Mouse (Mus musculus) adrenal gland, adult (tissue): ENCODE data around the gene Tspan3.
A peak's percentile ranks its signal among the peaks of the same experiment; 100 is the strongest.

Experiments
- DNase-seq, 2 experiments: peaks; one replicate each; pipeline ENCODE4 v3.0.0; 2022 to 2023; ENCODE audit warnings: low spot score in 1 of 2; ENCODE audit not compliant: inconsistent age in 2 of 2

Tspan3 gene

DNA sequence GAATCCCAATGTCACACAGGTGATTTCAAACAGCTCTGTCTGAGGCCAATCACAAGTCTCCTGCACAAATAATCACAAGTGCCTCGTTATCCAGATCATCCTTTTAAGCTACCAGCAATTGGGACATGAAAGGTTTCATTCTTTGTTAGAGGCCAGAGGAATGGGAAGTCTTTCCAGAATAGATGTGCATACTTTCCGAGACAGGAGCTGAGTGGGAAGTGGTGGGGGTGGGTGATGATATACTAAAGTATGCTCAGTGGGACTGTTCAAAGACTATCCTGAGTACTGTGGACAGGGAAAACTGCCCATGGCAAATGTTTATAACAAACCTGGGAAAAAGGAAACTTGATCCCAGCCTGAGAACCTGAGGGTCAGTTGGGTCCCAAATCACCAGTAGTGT is 5.8 kb downstream of the Tspan3 start:
- no peak for DNase-seq

DNA sequence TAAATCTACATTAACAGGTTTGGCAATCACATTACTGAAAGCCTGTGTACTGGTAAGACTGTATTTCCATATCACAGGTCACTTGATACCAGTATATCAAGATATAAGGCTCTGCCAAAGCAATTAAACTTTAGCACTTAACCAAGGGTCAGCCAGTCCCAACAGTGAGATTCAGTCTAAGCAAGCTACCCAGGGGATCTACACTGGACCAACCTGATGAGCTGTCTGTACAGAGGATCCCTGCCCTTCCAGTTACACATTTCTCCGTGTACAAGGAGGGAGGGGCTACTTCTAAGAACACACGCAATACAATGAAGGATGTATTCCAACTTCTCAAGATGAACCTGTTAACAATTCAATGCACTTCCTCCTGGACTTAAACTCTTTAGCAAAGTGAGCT is 7.2 kb downstream of the Tspan3 start:
- no peak for DNase-seq

GRCm38 (mm10) chr9:56154572-56154971 is 10.7 kb downstream of the Tspan3 start:
- no peak for DNase-seq

DNA sequence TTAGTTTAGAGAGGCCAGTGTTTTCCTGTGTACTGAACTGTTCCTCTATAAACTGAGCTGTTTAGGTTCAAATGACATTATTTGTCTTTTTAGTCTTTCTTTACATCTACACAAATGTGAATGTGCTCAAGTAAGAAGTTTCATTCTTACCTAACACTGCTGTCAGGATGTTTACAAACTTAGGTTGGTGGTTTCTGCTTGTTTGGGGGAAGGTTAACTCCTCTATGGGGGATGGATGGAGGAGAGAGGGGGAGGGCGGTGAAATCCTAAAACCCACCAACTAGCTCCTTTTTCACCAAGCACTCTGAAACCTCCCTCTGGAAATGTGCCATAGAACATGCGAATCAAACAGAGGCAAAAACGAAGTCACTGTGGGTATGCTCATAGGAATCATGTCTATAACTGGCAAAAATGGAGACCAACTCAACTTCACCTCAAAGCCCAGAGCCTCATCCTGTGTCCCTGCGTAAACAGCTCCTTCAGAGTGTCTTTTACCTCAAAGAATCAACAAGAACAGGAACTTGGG is 12.7 kb downstream of the Tspan3 start:
- peak in 1 of 2 experiments; percentile 39 for DNase-seq

GRCm38 (mm10) chr9:56151745-56152481 is 13.4 kb downstream of the Tspan3 start:
- peak in 1 of 2 experiments; percentile 60 for DNase-seq

GRCm38 (mm10) chr9:56146326-56146923 is 18.9 kb downstream of the Tspan3 start:
- DNase-seq = no peak

GRCm38 (mm10) chr9:56144366-56145003 is 20.8 kb downstream of the Tspan3 start:
- DNase-seq = no peak

DNA sequence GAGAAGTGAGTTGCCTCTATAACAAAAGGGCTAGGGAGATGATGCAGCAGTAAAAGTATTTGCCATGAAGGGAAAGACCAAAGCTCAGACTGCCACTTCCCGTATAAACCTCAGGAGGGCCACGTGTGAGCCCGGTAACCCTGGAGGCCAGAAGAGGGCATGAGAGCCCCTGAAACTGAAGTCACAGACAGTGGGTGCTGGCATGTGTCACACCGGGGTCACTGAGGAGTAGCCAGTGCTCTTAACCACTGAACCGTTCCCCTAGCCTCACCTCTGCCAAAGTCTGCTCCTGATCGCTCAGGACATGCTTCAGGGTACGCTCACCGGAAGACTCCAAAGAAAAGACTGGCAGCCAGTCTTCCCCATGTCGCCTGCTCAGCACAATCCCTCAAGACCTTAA is 23.5 kb downstream of the Tspan3 start:
- no peak for DNase-seq

DNA sequence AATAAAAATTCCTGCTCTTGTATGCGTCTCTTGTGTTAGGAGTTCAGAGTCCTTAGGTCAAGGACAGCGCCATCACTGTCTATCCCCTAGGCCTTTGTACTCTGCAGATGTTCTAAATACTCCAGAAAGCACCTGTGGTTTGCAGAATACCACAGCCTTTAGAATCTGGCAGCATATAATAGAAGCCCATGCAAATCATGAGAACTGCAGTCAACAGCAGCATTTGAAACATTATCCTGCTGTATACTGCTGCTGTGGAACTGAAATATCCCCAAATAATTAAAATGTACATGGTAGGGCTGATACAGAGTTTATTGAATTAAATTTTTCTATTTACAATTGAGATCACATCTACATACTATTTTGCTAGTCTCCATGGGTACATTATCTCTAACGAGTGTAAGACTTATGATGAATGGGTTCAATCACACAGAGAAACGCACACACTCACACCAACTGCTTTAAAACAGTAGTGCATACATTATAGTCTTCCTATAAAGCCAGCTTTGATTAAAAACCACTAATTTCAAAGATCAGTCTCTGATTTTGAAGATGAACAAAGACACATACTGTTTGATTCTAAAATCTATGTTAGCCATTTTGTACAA is 29.6 kb downstream of the Tspan3 start:
- DNase-seq = no peak

DNA sequence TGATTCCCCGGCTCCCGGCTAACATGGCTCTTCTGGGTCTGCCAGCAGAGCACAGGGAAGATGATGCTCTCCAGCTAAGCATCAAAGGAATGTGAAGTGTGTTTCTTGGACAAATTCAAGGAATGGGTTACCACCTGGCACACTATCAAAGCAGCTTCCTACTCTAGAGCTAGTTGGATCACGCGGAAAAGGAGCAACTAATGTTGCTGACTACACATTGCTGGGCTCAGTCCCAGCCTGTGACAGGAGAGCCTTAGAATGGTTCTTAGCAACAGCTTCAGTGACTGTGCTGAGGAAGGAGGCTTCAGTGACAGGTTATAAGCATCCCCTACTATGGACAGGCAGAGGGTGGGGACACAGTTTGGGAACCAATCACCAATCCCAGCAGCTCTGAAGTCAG is 30.7 kb downstream of the Tspan3 start:
- no peak for DNase-seq

DNA sequence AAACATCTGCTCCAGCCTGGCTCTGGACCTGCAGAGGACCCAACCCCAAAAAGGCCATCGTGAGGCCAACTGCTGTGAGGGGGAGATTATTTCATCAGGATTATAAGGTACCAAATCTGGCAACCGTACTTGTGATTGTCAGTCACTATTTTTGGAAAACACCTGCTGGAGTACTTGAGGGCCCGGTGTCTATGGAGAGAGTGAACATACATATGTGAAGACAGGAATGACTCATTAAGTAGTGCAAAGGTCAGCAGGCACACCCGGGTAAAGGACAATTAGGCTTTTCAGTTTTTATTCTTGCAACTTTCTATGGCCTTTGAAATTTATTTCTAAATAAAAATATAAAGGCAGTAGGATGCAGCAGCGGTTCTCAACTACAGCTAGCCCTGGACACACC is 31.3 kb downstream of the Tspan3 start:
- no peak for DNase-seq

- DNase-seq = no peak
Measured at GRCm38 (mm10) chr9:56131813-56132525, 33.3 kb downstream of the Tspan3 start.

GRCm38 (mm10) chr9:56130536-56130935 is 34.7 kb downstream of the Tspan3 start:
- DNase-seq = no peak

- no peak for DNase-seq
Measured at GRCm38 (mm10) chr9:56129951-56130350, 35.3 kb downstream of the Tspan3 start.

DNA sequence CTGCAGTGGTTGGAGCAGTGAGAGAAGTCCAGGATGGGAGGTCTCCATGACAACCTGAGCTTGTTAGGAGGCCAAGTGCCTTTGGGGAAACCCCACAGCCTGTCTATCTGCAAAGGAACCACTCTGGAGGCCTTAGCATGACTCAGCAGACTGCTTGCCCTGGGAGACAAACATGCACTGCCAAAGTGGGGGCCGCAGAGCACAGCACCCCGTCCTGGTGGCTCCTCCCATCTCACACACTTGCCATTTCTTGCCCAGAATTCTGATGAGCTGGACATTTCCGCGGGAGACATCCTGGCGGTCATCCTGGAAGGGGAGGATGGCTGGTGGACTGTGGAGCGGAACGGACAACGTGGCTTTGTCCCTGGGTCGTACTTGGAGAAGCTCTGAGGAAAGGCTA is 36.9 kb downstream of the Tspan3 start:
- no peak for DNase-seq

GRCm38 (mm10) chr9:56126453-56127173 is 38.7 kb downstream of the Tspan3 start:
- DNase-seq = no peak

GRCm38 (mm10) chr9:56124561-56124960 is 40.7 kb downstream of the Tspan3 start:
- DNase-seq = no peak

GRCm38 (mm10) chr9:56123613-56124012 is 41.7 kb downstream of the Tspan3 start:
- DNase-seq = no peak

DNA sequence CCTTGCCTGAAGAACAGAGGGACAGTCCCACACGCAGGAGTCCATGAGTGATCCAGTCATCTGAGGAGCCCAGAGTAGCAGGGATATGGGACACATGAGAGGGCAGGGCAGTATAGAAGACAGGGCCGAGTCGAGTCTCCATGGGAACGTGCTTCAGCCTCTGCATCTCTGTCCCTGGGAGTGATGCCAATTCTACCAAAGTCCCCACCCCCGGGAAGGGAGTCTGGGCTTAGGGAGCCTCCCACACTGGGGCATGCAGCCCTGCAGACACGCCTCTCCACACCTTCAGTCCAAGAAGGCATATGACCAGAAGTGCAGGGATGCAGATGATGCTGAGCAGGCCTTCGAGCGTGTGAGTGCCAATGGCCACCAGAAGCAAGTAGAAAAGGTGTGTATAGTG is 42.3 kb downstream of the Tspan3 start:
- peak in 1 of 2 experiments; percentile 43 for DNase-seq

DNA sequence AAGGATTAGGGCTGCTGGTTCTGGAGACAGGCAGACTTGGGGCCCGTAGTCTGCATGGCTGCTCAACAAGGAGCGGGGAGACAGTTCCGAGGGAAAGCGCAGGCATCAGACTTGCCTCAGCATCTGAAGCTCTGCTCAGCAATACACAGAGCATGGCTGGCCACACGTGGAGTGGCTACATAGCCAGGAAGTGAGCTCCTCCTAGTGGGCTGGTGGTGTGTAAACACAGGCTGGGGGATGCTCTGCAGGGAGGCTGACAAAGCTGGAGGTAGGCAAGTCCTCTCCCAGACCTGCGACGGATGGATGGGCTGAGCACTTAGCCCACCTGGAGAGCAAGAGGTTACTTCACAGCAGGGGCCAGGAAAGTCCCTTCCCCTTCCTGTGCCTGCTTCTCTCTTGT is 44.2 kb downstream of the Tspan3 start:
- DNase-seq = peak; percentile 39 to 66
